Mouse (Mus musculus): ENCODE measurements at regions not wholly inside any gene's neighbourhood (a gene's known extent, or its start where the extent isn't known, plus 50 kb on each side); places are given as distances from the start of the nearest gene placed in this dataset.

DNA sequence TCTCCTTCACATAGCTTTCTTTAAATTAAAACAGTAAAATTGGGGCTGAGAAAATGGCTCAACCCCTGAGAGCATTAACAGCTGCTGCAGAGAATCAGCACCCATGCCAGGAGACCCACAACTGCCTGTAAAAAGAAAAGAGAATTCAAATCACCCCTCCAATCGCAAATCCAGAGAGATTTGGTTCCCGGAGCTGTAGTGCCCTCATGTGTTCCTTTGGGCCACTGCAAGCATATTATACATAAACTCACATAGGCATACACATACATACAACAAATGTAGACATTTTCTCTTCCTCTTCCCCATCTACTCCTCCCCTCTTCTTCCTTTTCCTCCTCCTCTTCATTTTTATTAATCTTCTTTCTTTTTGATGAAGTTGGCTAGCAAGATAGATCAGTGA lies 616.5 kb downstream of the Dok5 start:
- DNase-seq (ENCODE audit: extremely low spot score, low spot score), result no peak

DNA sequence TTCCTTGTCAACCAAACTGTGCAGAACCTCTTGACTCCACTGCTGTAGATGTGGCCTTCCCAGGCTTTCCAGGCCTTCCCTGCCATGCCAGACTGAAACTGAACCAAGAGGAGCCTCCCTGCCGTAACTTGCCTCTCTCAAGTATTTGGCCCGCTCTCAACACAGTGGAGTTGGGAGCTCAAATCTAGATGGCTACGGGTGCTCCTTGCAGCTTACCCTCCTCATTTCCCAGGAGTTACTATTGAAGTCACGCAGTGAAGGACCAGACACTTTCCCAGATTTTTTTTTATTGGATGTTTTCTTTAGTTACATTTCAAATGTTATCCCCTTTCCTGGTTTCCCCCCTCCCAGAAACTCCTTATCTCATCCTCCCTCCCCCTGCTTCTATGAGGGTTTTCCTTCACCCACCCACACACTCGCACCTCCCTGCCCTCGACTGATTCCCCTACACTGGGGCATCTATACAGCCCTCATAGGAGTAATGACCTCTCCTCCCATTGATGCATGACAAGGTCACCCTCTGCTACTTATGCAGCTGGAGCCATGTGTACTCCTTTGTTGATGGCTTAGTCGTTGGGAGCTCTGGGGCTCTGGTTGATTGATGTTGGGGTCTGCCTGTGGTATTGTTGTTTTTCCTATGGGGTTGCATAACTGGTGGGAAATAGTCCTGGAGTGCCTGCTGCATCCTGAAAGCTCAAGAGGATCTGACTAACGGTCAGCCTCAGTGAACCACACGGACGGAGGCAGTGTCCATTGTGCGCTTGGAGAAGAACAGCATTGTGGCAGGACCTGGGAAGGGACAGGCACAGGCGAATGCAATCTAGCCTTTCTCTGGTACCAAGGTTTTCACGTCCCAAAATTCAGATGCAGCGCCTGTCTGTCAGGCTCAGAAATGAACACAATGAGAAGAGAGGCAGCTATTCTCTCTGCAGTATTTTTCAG lies 602.5 kb downstream of the Dok5 start:
- peak; percentile 35 for DNase-seq (ENCODE audit: extremely low spot score, low spot score)

DNA sequence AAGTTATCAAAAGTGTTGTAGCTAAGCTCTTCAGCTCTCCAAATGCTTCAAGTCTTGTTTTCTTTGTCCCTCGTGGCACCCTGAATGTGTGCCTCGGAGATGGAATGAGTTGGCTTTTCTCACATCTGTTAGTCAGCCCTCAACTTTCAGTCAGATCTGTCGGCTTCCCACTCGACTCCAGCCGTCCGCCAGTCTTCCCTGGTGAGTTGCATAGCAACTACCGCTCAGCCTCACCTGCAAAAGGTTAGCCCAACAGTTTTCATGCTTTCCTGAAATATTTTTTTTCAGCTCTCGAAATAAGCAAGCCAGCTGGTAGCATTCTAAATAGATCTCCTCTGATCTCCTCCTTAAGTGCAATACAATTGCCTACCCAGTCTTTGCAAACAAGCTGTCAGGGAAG lies 601.2 kb downstream of the Dok5 start:
- no peak for DNase-seq (ENCODE audit: extremely low spot score, low spot score)

DNA sequence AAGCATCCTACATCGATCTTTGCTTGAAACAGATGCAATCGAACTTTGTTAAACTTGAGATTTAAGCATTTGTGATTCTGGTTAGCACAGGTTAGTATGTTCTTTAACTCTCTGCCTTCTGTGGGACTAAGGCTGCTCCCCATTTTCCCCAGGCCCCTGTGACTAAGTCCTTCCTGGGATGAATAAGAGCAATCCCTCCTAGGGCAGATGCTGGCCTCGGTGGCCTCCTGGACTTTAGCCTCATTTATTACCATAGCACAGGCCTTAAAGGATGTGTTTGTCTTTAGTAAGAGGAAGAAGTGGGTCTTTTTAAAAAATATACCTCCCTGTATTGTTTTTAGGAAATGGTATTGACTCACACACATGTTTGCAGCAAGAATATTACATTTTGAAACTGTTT lies 599.9 kb downstream of the Dok5 start:
- no peak for DNase-seq (ENCODE audit: extremely low spot score, low spot score)

DNA sequence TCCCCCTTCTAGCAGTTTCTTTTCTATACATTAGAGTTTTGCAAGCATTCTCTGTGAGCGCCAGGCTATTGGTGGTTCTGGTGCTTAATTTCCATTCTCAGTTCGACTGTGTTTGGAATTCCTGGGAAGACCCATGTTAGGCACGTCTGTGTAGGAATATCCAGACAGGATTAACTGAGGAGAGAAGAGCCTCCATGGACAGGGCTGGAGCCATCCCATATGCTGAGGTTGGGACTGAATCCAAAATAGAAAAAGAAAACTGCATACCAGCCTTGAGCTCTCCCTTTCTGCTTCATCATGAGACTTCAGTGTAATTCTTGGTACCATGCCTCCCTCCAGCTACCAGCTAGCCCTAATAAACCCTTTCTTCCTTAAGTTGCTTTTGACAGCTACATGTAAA lies 595.3 kb downstream of the Dok5 start:
- no peak for DNase-seq (ENCODE audit: extremely low spot score, low spot score)

DNA sequence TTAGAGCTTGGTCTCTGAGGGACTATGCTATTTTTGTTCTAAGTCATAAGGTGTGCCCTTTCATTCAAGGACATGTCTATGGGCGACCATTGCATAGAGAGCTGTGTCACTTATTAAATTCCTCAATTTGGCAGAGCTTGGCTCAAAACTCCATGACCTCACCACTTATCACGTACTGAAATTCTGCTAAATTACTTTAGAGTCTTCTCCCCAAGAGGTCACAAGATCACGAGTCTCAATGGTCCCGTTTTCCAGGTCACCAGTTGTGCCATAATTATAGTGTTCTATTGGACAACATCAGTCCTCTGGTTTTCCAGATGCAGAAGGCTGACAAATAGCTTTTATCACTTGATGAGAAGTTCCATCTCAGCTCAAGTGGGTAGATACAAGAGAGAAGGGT lies 576.9 kb downstream of the Dok5 start:
- no peak for DNase-seq (ENCODE audit: extremely low spot score, low spot score)

DNA sequence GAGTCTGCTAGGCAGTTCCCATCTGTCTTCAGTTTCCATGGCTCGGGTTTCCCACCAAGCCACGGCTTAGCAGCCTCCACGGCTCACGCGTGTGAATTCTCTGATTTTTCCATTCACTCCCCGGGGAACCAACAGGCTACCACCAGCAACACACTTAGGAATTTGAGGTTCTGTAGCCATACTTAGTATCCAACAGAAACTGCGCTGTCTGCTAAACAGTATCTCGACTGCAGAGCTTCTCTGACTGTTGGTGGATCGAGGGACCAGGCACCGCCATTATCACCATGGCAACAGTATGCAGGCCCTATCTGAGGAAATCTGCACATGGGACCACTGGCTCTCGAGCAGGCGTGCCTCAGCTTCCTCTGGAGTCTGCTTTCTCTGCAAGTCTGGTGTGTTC lies 574.4 kb downstream of the Dok5 start:
- DNase-seq (ENCODE audit: extremely low spot score, low spot score), result peak; percentile 21

DNA sequence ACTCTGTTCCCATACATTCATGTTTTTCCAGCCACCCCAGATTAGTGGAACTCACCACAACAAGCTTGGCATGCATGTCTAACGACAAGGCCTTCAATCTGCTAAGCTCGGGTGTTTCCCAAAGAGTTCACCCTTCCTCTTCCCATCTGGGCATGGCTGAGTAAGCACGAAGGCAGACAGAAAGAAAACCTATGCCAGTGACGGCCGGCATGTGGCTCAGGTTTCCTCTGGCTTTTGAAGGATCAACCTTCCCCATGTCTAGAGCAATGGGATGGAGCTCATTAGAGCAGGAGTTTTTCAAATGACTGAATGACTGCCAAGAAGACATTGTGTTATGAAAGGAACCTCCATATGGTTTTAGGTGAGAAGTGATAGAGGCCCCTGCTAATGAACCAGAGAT lies 566.9 kb downstream of the Dok5 start:
- no peak for DNase-seq (ENCODE audit: extremely low spot score, low spot score)

DNA sequence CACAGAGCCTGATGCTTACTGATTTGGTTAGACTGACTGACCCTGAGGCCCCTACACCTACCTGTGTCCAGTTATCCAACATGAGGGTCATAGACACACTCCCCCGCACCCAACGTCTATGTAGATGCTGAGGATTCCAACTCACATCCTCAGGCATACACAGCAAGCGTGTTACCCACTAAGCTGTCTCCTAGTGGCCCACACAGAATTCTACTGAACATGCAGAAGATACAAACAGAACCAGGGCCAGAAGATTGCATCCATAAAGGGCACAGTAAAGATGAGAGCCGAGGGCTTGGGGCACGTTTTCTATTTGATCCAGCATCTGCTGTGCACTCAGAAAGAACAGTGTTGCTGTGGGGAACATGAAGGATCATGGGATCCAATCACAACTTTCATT lies 564.0 kb downstream of the Dok5 start:
- DNase-seq (ENCODE audit: extremely low spot score, low spot score), result no peak

DNA sequence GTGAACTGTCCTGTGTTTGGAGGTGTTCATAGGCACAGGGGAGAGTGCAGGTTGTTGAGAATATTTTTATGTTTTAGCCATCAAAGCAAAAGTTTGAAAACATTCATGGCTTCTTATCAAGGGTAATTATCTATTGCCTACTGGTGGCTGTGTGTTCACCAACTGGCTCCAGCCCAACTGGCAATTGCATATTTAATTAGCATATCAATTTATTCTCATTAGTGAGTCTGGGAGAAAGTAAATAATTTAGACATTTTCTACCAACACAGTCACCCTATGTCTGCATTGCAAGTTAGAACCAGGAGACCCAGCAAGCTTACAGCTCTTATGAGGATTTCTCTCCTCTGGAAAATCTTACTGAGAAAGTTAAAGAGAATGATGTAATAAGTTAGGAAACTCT lies 561.0 kb downstream of the Dok5 start:
- DNase-seq (ENCODE audit: extremely low spot score, low spot score), result no peak

DNA sequence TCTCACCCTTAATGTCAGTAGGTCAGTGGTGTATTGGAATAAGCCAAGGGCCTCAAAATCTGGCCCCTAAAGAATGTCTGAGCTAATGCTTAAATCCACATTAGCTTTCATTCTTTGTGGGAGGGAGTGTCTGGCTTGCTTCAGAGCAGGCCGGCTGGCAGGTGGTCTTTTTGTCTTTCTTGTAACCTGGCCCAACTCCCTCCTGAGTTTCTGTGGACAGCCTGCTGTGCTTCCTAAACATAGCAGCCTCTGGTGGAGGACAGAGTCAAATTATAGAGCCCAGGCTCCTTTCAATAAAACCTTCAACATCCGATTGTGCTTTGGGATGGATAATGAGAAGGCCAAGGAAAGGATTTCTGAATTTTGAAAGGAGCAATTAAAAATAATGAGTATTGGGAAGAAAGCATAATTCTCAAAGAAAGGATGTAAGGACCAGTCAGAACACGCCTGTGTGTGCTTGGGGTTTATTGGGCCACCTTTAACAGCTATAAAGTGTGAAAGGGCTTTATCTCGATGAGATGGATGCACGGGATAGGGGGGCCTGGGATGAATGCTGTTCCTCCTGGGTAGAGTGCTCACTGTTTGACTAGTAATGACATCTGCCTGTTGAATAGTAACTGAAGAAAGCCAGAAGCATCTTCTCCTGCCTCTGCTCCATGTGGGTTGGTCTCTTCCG lies 554.2 kb downstream of the Dok5 start:
- DNase-seq (ENCODE audit: extremely low spot score, low spot score), result no peak

DNA sequence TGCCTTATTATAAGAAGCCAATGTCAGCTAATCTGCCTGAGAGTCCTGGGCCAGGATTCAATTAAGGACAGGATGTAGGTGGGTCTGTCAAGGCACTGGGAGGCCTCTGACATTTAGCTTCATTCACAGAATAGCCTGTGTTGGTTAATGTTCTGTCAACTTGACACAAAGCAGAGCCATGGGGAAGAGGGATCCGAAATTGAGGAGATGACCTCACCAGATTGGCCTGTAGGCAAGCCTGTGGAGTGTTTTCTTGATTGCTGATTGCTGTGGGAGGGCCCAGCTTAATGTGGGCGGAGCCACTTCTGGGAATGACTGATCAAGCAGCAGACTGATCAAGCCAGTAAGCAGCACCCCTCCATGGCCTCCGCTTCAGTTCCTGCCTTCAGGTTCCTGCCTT lies 548.5 kb downstream of the Dok5 start:
- DNase-seq (ENCODE audit: extremely low spot score, low spot score), result no peak

DNA sequence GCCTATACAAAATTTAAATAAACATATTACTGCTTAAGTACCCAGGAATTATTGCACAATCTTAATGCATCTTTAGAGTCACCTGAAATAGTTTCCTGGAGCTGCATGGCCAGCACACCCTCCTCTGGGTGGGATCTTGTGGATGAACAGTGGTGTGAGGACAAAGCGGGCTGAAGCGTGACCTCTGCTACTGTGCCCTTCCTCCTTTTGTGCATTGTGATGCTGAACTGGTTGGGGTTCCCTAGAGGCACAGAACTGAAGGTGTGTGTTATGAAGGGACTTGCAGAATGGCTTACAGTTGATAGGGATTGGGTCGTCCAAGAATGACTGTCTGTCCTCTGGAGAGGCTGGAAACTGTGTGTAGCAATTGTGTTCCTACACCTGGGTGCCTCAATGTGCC lies 547.7 kb downstream of the Dok5 start:
- no peak for DNase-seq (ENCODE audit: extremely low spot score, low spot score)

DNA sequence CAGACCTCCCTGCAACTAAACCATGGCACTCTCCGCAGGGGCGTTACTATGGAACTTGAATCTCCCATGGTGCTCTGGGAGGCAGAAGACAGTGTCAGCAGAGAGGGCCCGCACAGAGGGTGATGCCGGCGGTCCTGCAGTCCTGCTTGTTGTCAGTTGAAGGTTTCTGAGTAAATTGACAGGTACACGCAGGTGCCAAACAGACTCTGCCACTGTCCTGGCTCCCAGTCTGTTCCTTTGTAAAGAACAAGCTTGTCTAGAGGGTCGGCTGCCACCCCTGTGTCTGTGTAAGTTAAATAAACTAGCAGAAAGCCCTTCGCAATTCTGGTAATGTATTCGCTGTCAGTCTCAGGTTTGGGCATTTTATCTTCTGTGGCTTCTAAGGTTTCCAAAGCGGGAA lies 521.6 kb downstream of the Dok5 start:
- no peak for DNase-seq (ENCODE audit: extremely low spot score, low spot score)

DNA sequence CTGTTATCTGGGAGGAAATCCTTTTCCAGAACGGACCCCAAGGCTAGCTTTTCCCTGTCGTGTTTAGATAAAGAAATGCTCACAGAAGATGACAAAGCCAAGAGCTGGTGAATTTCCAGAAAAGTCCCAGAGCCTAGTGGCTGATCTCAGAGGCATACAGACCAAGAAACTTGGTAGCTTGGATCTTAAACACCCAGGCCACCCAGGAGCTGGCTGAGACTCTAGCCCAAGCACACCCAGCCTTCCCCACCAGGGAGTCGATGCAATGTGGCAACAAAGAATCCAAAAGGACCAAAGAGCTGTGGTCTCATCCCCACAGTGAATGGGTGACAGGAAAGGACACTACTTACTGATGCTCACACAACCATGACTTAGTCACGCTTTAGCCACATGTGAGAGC lies 513.8 kb downstream of the Dok5 start:
- no peak for DNase-seq (ENCODE audit: extremely low spot score, low spot score)

DNA sequence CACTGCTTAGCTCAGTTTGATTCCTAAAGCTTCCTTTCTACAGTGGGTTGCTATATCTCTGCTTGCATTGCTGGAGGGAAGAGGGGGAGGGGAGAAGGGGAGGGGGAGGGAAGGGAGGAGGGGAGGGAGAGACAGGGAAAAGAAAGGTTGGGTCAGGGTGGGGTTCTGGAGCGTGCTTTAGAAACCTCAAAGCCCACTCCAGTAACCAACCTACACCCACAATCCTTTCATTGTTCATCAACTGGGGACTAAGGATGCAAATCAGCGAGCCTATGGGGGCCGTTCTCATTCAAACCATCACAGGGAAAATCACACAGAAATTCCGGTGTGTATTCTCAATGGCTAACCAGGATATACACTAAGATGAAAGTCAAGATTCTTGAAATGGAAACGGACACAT lies 510.7 kb downstream of the Dok5 start:
- DNase-seq (ENCODE audit: extremely low spot score, low spot score), result no peak

DNA sequence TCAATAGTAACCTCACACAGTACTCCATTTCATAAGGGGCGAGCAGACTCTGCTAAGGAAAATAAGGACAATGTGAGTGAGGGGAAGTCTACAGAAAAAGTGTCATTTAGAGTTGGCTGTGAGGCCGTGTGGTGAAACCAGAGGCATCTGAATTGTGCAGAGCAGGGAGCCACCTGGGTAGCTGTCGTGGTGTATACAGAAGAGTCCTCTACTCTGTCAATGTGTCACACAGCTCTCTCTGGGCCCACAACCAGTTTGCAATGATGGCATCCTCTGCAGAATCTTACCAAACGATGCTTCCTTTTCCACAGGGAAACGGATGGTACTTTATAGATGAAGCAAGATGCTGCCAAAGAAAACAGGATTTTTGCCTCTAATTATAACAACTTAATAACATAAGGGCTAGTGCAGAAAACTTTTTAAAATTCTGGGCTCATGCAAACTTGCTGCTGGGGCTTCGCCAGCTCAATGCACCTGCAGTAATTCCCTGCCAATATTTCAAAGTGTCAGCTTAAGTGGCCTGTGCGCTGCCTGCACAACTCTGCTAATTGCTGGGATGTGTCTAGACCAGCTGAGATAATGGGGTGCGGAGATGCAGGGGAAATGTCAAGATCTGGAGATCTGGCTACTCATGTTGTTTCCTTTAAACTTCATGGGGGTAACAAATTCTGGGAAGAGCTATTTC lies 505.8 kb downstream of the Dok5 start:
- no peak for DNase-seq (ENCODE audit: extremely low spot score, low spot score)

DNA sequence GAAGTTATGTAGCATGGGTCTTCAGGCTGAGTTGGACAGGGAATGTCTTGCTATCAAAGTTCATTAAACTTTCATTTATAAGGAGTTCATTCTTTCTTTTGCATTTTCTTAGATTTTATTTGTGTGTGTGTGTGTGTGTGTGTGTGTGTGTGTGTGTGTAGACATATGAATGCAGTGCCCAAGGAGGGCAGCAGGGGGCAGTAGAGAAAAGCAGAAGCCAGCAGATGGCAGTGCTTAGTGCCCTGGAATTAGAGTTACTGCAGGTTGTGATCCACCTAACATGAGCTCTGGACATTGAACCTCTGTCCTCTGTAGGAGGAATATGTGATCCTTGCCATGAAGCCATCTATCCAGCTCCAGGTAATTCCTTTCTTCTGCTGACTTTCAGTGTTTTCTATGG lies 501.2 kb downstream of the Dok5 start:
- no peak for DNase-seq (ENCODE audit: extremely low spot score, low spot score)

DNA sequence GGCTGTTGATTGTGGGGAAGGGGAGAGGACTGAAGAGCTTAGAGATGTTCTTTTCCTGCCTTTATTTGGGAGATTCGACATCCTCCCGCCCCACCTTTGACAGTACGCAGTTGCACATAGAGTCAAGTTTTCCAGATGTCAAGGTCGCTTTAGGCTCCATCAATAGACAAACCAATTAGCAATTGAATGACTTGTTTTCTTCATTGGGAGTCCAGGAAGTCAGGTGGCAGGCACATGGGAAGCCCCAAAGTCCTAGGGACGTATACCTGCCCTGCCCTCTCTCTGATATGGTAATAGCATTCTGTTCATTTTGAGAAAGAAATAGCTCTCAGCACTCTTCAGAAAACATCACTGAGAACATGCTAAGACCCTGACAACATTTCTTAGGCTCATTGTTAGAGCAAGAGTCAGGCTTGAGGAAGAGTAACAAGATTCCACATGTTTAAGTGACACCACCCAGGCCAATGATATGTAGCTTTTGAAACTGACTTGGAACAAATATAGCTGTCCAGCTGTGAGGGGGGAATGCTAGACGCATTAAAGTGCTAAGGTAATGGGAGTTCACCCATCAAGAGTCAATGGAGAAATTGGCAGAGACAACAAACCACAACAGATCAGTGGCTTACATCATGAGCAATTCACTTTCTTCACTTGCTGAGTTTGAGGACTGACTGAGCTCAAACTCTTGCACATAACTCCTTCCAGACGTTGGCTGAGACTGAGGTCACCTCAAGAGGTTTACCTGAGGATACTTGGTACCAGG lies 499.9 kb downstream of the Dok5 start:
- no peak for DNase-seq (ENCODE audit: extremely low spot score, low spot score)

DNA sequence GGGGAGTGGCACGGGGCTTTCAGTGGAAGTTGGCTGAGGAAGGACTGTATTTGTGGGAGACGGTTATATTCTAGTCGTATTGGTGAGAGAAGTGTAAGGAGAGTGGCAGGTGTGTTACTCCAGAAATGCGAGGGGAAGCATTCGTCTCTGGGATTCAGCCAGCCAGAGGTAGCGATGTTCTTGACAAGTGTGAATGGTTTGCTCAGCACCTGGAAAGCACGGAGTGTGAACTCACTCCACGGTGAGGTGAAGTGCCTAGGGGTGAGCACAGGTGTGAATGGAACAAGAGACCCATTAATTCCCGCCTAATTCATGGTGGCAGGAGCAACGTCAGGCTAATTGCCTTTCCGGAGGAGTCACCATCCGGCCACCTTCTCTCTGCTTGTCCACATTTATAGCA lies 498.9 kb downstream of the Dok5 start:
- DNase-seq (ENCODE audit: extremely low spot score, low spot score), result no peak

DNA sequence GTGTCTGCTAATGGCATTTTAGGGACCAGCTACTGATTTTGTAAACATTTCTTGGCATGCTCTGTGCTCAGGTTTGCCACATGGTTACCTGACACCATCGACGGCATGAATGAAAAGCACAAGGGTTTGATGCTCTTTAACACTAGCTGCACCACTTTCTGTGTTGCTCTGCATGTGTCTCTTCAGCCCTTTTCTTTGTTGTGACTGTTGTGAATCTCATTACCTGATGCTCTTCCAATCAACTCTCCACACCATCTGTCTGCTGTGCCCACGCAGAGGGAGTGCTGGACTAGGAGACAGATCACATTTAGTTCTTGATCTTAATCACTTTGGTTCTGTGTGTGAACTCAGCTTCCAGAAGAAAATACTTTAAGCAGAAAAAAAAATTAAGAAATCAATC lies 496.6 kb downstream of the Dok5 start:
- no peak for DNase-seq (ENCODE audit: extremely low spot score, low spot score)

DNA sequence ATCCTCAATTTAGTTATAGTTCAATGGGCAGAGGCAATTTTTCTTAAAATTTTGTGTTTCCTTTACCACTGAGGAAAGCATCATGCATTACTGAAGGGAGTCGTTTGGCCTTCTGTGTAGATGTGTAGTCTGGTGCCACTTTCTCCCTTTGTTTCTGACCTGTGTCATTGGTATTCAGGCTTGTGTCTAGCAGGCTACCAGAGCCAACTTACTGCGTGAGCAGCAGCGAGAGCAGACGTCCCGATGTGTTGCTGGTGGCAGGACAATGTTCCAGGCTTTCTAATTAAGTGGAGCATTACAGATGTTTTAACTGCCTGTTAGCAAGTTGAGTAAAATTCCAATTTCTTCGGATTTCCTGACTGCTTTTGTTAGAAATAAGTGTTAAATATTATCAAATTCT lies 482.2 kb downstream of the Dok5 start:
- no peak for DNase-seq (ENCODE audit: extremely low spot score, low spot score)

All from neural tube, embryonic 10.5 days (tissue).